Mouse (Mus musculus) cerebellum, adult (tissue): ENCODE results near the gene Dcaf11.

Experiments
- ATAC-seq: cut with Nextera tagmentation; 2 replicates; pipeline ENCODE4 v1.9.2; 2017; ENCODE audit warnings: mild to moderate bottlenecking, moderate library complexity, mixed read lengths; ENCODE audit not compliant: insufficient number of reproducible peaks, low FRiP score, low TSS enrichment

Gene Dcaf11

GRCm38 (mm10) chr14:55581981-55582681, 22.3 kb downstream of the Dcaf11 start:
- ATAC-seq = no peak

DNA sequence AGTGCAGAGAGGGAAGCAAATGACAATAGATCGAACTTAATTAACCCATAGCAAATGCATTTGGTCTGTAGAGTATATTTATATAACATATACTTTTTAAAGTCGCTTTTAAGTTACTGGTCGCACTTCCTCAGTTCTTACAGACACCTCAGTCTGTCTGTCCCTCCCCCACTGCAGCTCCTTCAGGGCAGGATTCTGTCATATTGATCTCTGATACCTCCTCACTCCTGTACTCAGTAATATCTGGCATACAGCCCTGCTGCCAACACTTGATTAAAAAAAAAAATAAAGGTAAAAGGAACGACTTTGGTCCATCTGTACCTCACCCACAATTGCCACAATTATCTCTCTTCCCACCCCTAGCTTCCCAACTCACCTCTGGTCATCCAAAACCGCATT, 24.5 kb downstream of the Dcaf11 start:
- ATAC-seq = no peak

DNA sequence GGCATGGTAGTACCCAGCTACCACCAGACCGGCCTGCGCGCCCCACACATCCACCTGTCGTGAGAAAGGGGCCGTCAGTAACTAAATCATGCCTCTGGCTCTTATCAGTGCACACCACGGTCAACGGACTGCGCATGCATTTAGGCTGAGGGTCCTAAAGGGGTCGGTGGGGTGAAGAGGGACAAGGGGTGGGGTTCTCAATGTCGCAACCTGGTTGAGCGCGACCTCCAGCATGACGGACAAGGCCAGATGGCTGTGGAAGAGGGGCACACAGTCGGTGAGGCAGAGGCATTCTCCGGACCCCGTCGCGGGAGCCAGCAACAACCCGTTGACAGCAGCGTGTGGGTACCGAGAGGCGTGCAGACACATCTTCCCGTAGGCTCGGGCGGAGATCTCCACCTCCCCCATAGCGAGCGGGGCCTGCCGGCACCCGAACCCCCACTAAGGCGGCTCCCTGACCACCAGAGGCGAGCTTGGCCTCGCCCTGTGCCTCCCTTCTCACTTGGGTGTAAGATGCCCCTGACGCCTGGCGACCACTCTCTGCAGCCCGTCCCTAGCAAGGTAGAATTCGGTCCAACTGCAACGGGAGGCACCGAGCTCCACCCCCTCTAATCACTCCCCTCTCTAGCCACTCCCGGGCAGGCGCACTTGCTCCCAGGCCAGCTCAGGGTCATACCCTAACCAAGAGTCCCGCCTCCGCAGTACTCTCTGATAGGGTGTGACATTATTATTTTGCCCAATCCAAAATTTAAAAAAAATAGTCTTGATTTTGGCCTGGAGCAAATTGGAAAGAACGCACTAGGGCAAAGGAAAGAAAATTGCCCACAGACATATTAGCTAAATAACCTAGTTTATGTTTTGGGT, 25.1 kb downstream of the Dcaf11 start, which contains the start of gene Emc9:
Gene Emc9 (minus strand): TSS at position 601 of the 864 bp plus-strand sequence.
- ATAC-seq = peak; percentile 90

DNA sequence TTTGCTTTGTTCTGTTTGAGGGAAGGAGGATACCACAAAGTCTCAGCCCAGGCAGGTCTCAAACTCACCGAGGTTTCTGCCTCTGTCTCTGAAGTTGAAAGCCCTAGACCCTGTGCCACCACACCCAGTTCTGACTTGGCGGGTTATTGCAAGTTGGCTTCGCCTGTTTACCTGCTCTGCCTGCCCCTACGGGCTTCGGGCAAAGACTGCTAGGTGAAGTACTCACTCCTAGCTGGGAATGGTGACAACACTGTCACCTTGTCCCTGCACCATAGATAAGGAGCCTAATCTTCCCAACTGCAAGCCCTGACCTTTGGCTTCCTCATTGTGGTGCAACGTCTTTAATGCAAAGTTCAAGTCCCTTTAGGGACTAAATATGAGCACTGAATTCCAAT, 25.8 kb downstream of the Dcaf11 start:
- no peak for ATAC-seq

DNA sequence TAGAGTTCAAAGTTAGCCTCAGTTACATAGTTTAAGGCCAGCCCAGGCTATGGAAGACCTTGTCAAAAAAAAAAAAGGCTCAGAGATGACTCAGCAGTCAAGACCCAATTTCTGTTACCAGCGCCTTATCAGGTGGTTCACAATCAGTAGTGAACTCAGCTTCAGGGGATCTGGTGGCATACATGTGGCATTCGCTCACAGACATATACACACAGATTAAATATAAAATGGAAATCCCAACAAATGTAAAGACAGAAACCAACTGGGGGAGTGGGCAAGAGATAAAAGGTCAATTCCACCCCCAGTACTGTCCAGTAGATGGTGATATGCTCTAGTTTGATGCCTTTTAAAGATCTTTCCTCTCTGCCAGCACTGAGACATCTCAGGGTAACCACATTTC, 26.3 kb downstream of the Dcaf11 start:
- ATAC-seq = no peak

- ATAC-seq = no peak
Measured at GRCm38 (mm10) chr14:55589271-55589670, 29.5 kb downstream of the Dcaf11 start.

DNA sequence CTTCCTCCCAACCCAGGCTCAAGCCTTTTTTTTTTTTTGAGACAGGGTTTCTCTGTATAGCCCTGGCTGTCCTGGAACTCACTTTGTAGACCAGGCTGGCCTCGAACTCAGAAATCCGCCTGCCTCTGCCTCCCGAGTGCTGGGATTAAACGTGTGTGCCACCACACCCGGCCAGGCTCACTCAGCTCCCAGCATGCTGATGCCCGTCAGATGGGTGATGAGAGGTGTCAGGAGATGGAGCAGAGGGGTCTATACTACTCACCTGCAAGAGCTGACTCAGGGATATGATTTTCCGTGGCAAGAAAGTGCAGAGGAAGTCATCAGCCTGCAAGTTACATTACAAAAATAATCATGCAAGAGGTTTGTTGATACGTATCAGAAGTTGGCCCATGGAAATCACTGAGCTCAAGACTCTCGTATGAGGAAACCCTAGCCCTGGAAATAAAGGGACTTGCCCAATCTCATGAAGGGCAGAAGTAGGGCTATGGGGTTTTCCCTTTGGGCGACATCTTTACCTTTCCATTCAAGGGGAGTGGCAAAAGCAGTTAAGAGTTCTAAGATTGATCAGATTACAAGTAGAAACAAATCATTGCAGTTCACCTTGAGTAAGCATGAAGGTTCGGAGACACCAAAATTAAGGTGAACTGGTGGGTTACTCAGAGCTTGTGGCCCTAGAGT, 30.1 kb downstream of the Dcaf11 start:
- ATAC-seq = no peak

- peak; percentile 82 for ATAC-seq
Measured at GRCm38 (mm10) chr14:55590748-55591330, 31.0 kb downstream of the Dcaf11 start, which contains the start of gene Psme2. TSS of gene Psme2 (minus strand) at chr14:55591113.

DNA sequence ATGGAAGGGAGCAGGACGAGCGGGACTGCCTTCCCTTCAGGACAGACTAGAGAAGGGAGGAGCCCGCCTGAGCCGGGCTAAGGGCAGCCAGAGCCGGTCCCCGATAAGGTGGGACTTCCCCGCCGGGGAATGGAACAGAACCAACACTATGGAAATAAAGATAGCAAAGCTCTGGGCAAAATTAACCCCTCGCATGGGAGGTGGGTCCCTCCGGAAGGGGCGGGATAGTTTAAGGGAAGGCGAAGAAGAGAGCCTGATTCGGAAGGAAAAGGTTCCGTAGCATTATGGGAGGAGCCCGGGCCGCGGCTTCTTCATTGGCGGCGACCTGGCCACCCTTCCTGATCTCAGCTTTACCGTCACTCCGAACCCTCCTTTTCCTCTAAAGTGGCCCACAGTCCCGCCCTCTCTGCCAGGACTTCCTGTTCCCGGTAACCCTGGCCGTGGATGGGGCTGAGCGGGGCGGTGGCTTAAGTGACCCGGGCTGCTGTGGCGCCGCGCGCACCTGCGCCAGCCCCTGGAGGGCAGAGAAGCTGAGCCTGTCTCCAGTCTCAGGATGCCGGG, 31.6 kb downstream of the Dcaf11 start, which contains the start of gene Rnf31:
Gene Rnf31 (plus strand): TSS at position 378 of the 561 bp plus-strand sequence.
- ATAC-seq = peak; percentile 91

- ATAC-seq = no peak
Measured at GRCm38 (mm10) chr14:55592226-55592625, 32.4 kb downstream of the Dcaf11 start.

DNA sequence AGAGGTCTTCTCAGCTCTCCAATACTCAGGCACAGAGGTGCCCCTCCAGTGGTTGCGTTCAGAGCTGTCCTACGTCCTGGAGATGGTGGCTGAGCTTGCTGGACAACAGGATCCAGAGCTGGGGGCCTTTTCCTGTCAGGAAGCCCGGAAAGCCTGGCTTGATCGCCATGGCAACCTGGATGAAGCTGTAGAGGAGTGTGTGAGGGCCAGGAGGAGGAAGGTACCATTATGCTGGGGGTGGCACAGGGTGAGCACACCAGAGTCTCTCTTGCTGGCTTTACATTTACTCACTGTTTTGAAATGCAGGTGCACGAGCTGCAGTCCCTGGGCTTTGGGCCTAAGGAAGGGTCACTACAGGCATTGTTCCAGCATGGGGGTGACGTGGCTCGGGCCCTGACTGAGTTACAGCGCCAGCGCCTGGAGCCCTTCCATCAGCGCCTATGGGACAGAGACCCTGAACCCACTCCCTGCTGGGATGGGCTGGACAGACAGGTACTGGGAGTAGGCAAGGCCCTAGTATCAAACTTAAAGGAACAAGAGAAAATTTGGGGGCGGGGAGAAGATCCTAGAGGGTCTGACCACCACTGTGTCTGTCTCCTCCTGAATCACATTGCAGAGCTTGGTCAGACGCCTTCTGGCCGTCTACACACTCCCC, 36.4 kb downstream of the Dcaf11 start:
- ATAC-seq = no peak

- no peak for ATAC-seq
Measured at GRCm38 (mm10) chr14:55598521-55599390, 39.0 kb downstream of the Dcaf11 start.

DNA sequence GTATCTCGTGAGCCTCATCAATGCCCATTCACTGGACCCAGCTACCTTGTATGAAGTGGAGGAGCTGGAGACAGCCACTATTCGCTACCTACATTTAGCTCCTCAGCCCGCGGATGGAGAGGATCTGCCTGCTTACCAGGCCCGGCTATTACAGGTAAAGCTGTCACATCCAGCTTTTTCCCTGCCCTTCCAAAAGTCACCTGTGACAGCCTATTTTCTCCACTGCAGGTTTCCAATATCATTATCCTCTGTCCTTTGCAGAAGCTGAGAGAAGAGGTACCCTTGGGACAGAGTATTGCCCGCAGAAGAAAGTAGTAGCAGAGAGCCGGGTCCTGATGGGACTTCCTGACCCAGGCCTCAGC, 43.4 kb downstream of the Dcaf11 start, which contains the start of gene Irf9:
Gene Irf9 (plus strand): TSS at position 301 of the 362 bp plus-strand sequence.
- no peak for ATAC-seq

- ATAC-seq = peak; percentile 93
Measured at GRCm38 (mm10) chr14:55603633-55604576, 44.1 kb downstream of the Dcaf11 start.

DNA sequence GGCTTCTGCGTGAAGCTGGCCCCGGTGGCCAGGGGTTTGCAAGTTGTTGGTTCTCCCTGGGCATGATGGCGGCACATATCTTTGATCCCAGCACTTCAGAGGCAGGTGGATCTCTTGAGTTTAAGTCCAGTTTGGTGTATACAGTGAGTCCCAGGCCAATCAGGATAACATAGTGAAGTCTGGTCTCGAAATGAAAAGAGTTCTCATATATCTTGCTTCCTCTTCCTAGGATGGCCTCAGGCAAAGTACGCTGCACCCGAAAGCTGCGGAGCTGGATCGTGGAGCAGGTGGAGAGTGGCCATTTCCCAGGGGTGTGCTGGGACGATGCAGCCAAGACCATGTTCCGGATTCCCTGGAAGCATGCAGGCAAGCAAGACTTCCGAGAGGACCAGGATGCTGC, 45.0 kb downstream of the Dcaf11 start:
- no peak for ATAC-seq

DNA sequence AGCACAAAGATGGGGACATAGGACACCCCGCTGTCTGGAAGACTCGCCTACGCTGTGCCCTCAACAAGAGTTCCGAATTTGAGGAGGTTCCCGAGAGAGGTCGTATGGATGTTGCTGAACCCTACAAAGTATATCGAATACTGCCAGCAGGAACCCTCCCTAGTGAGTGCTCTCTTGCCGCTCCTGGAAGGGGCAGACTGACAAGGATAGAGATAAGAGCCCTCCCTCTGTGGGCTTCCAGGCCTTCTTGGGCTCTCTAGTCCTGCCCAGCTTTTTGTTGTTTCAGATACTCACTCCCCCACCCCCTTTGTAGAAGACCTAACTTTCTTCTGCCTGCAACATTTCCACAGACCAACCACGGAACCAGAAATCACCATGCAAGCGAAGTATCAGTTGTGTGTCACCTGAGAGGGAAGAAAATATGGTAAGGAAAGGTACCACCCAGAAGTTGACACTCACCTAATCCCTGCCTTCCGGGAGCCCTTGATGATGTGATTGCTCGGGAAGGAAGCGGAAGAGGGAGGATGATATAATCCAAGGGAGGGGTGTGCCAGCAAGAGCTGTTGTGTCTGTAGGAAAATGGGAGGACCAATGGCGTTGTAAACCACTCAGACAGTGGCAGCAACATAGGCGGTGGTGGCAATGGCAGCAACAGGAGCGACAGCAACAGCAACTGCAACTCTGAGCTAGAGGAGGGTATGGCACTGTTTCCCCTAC, 46.1 kb downstream of the Dcaf11 start:
- no peak for ATAC-seq

- ATAC-seq = no peak
Measured at GRCm38 (mm10) chr14:55608339-55608738, 48.5 kb downstream of the Dcaf11 start.
